Mouse (Mus musculus) kidney, embryonic 15.5 days (tissue): Measurements from ENCODE around the gene Zfp275. TPM values are rescaled to one million over a fixed set of nuclear protein-coding genes. Genes with fewer than 3 reads are reported as not detected.

ENCODE experiments used
- polyA plus RNA-seq: library from polyadenylated mRNA; unstranded; fragments of >200 nt; fragmentation: Nextera tagmentation; extraction: Ambion mirVana; gene quantifications from 2 replicates; pipeline ENCODE4 v1.2.1, GENCODE M21; 2015

Gene Zfp275
- polyA plus RNA-seq, 1 experiment from 2014 or later: 14.3 TPM

Other genes with a start within 250 kb of the Zfp275 start
- gene Xlr3a, start 245.5 kb upstream of the Zfp275 start, polyA plus RNA-seq: 3.3 and 3.8 TPM in 2 replicates
- not detected in 2 replicates for gene Gm14685, start 225.6 kb upstream of the Zfp275 start, polyA plus RNA-seq
- gene Xlr5b, start 193.8 kb upstream of the Zfp275 start, polyA plus RNA-seq: not detected in 2 replicates
- gene DXBay18, start 193.2 kb upstream of the Zfp275 start, polyA plus RNA-seq: not detected in 2 replicates
- not detected in 2 replicates for gene Spin2d, start 165.6 kb upstream of the Zfp275 start, polyA plus RNA-seq
- gene Xlr3b, start 150.4 kb upstream of the Zfp275 start, polyA plus RNA-seq: 14.2 and 14.4 TPM in 2 replicates
- gene Xlr4b, start 128.3 kb upstream of the Zfp275 start, polyA plus RNA-seq: 0.81 and 1.00 TPM in 2 replicates
- gene F8a, start 114.3 kb upstream of the Zfp275 start, polyA plus RNA-seq: 9.5 and 11.3 TPM in 2 replicates
- 0.22 and 0.30 TPM in 2 replicates for gene Xlr4c, start 99.5 kb upstream of the Zfp275 start, polyA plus RNA-seq
- gene Xlr3c, start 77.2 kb upstream of the Zfp275 start, polyA plus RNA-seq: not detected in 2 replicates
- gene Xlr5a, start 49.6 kb upstream of the Zfp275 start, polyA plus RNA-seq: not detected in 2 replicates
- not detected in 2 replicates for gene Xlr5c, start 49.6 kb upstream of the Zfp275 start, polyA plus RNA-seq
- gene Gm45015, start 5.8 kb upstream of the Zfp275 start, polyA plus RNA-seq: not detected in 2 replicates
- gene Gm18336, start 56.1 kb downstream of the Zfp275 start, polyA plus RNA-seq: not detected in 2 replicates
- 0.06 TPM in 1 of 2 replicates, not detected in the other for gene Zfp92, start 68.5 kb downstream of the Zfp275 start, polyA plus RNA-seq
- 0.26 TPM in 1 of 2 replicates, not detected in the other for gene Trex2, start 92.7 kb downstream of the Zfp275 start, polyA plus RNA-seq
- gene Haus7, start 116.4 kb downstream of the Zfp275 start, polyA plus RNA-seq: 66.0 and 71.5 TPM in 2 replicates
- gene Bgn, start 141.0 kb downstream of the Zfp275 start, polyA plus RNA-seq: 90.8 and 96.4 TPM in 2 replicates
- 0.31 and 0.36 TPM in 2 replicates for gene Atp2b3, start 160.5 kb downstream of the Zfp275 start, polyA plus RNA-seq